Mouse (Mus musculus): ENCODE data around the gene Dapk1.

Gene Dapk1

DNA sequence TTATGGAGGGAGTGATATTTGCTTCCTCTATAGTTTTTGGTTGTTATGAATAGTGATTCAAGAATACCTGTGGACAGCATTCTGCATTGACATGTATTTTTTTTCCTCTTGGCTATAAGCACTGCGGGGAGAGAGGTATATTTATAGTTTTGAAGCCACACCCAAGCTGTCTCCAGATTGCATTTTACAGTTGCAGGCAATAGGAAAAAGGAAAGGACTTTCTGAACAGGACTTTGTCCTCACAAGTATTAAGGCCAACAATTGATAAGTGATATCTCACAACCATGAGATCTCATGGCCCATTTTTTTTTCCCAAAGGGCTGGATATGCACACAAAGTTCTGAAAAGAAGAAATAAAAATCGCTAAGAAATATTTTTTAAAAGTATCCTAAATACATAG is 207.9 kb downstream of the Dapk1 start:
- no peak for DNase-seq (ENCODE audit: low spot score in 2 of 2)

GRCm38 (mm10) chr13:60812768-60813167 is 211.0 kb downstream of the Dapk1 start:
- no peak for DNase-seq (ENCODE audit: low spot score in 2 of 2)

Measured in frontal cortex, postnatal 25 days (tissue).